Mouse (Mus musculus) cortical plate, adult 2 months (tissue): ENCODE measurements around the gene AL731706.2.

Source experiments
- CTCF ChIP-seq: fragments of 200-500 bp; IDR thresholded peaks from 2 replicates; pipeline ENCODE4 v1.5.1; 2011; ENCODE audit warnings: mild to moderate bottlenecking, control low read depth, low read length; ENCODE audit not compliant: insufficient read depth; ENCODE audit errors: extremely low read depth
- POLR2A ChIP-seq: fragments of 200-500 bp; IDR thresholded peaks from 2 replicates; pipeline ENCODE4 v1.6.1; 2011; ENCODE audit warnings: mild to moderate bottlenecking, low read length, control low read depth; ENCODE audit not compliant: insufficient read depth; ENCODE audit errors: extremely low read depth

- no peak for TF ChIP-seq CTCF
- no peak for TF ChIP-seq POLR2A
These were observed 23.1 kb upstream of the AL731706.2 start for GRCm38 (mm10) chr2:136908596-136908995.
